Mouse (Mus musculus) limb, embryonic 15.5 days (tissue): Measurements from ENCODE around the gene Slc22a14. TPM values are rescaled to one million over a fixed set of nuclear protein-coding genes. Genes with fewer than 3 reads are reported as not detected.
"Not testable (repeated sequence)": the region's sequence is repeated elsewhere in the genome, so short reads cannot be mapped to it uniquely, and the experiment has no call there.

Source experiments
- ATAC-seq: fragments of 200-750 bp; cut with Nextera tagmentation; 2 replicates; pipeline ENCODE4 v1.8.0; 2017; ENCODE audit warnings: low read depth, moderate TSS enrichment; ENCODE audit not compliant: insufficient number of reproducible peaks, low FRiP score, low TSS enrichment
- H3K27ac ChIP-seq: fragments of 300-500 bp; sonication (generic); 2 replicates; pipeline ENCODE4 v1.5.1; 2015; ENCODE audit warnings: moderate library complexity, mild to moderate bottlenecking, inconsistent platforms
- H3K27me3 ChIP-seq: fragments of 300-500 bp; sonication (generic); 2 replicates; pipeline ENCODE4 v1.6.1; 2015; ENCODE audit warnings: inconsistent platforms
- H3K36me3 ChIP-seq: fragments of 300-500 bp; sonication (generic); 2 replicates; pipeline ENCODE4 v1.6.1; 2015; ENCODE audit warnings: inconsistent platforms
- H3K4me1 ChIP-seq: fragments of 300-500 bp; sonication (generic); 2 replicates; pipeline ENCODE4 v1.6.1; 2015; ENCODE audit warnings: inconsistent platforms
- H3K4me2 ChIP-seq: fragments of 300-500 bp; sonication (generic); 2 replicates; pipeline ENCODE4 v1.6.1; 2015; ENCODE audit warnings: mild to moderate bottlenecking, inconsistent platforms
- H3K4me3 ChIP-seq: fragments of 300-500 bp; sonication (generic); 2 replicates; pipeline ENCODE4 v1.5.1; 2015; ENCODE audit warnings: mild to moderate bottlenecking, inconsistent platforms
- H3K9ac ChIP-seq: fragments of 300-500 bp; sonication (generic); 2 replicates; pipeline ENCODE4 v1.6.1; 2015; ENCODE audit warnings: inconsistent platforms
- H3K9me3 ChIP-seq: fragments of 300-500 bp; sonication (generic); 2 replicates; pipeline ENCODE4 v1.6.1; 2016; ENCODE audit warnings: inconsistent platforms
- WGBS: fragments of 180-500 bp; shearing (Covaris S2); methylation state at CpG from one replicate; pipeline ENCODE4 v1.1.7; 2015; 5-methylcytosine and 5-hydroxymethylcytosine counted together
- polyA plus RNA-seq: library from polyadenylated mRNA; unstranded; fragments of >200 nt; fragmentation: Nextera tagmentation; extraction: Ambion mirVana; gene quantifications from 2 replicates; pipeline ENCODE4 v1.2.1, GENCODE M21; 2015

Gene Slc22a14
- polyA plus RNA-seq, 1 experiment from 2014 or later, result not detected

DNA sequence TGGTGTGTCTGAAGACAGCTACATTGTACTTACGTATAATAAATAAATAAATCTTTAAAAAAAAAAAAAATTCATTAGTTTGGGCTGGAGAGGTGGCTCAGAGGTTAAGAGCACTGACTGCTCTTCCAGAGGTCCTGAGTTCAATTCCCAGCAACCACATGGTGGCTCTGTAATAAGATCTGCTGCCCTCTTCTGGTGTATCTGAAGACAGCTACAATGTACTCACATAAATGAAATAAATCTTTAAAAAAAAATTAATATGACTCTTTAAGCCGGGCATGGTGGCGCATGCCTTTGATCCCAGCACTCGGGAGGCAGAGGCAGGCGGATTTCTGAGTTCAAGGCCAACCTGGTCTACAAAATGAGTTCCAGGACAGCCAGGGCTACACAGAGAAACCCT lies 90.5 kb downstream of the Slc22a14 start:
- H3K9ac ChIP-seq, H3K9me3 ChIP-seq, H3K27me3 ChIP-seq, H3K4me3 ChIP-seq, H3K4me2 ChIP-seq, H3K27ac ChIP-seq, H3K4me1 ChIP-seq, ATAC-seq, H3K36me3 ChIP-seq: not testable (repeated sequence)
- WGBS, result 92% methylated on average over 5 of the region's 5 CpGs

DNA sequence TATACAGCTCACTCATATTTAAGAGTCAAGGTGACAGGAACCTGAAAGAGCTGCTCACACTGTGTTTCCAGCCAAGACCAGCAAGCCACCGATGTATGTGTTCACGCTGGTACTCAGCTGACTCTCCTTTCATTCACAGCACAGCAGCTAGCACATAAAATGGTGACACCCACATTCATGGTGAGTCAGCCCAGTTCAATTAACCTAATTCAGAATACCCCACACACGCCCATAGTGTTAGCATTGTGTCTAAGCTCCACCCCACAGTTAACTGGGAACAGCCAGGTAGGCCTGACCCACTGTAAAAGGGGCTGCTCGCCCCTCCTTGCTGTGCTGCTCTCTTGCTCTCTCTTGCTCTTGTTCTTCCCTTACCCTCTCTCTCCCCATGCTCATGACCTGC lies 93.9 kb downstream of the Slc22a14 start:
- H3K4me3 ChIP-seq, result no peak overlapping the region
- no peaks in the 10 kb centered on the region for H3K9me3 ChIP-seq
- no peak for ATAC-seq
- H3K4me1 ChIP-seq, result peaks cover 3% of the 10 kb centered on the region; the same call in 1 of the 2 replicates
- whole genome bisulfite sequencing, result 84% methylated on average over 4 of the region's 4 CpGs
- peaks cover 27% of the 10 kb centered on the region for H3K36me3 ChIP-seq
- no peaks in the 10 kb centered on the region for H3K27me3 ChIP-seq
- H3K4me2 ChIP-seq, result no peak overlapping the region
- no peak overlapping the region for H3K9ac ChIP-seq
- H3K27ac ChIP-seq, result no peak overlapping the region

DNA sequence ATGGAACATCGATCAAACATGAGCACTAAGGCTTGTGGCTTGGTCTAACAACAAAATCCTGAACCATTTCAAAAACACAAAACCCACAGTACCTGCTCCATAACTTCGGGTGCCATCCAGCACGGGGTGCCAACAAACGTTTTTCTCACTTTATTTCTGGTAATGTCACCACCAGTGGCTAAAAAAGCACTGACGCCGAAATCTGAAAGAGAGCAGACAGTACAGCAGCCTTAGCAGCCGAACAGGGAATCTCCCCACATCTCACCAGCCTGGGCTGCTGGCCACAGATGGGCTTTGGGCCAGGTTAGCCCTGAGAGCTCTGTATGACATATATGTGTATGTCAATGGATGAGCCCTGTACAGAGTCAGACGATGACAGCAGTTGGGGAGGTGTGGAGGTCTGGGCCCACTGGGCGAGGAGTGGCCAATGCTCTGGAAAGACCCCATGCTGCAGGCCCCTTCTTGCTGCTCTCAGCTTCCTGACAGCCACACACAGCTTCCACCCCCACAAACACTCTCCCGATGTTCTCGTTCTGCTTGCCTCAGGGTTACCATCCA lies 96.7 kb downstream of the Slc22a14 start:
- Histone ChIP-seq H3K27ac (no peak overlapping the region), H3K27me3 (no peaks in the 10 kb centered on the region), H3K36me3 (peaks cover 36% of the 10 kb centered on the region), H3K9ac (no peak overlapping the region), H3K4me1 (no peaks in the 10 kb centered on the region), H3K4me3 (no peak overlapping the region), H3K9me3 (no peaks in the 10 kb centered on the region), H3K4me2 (no peak overlapping the region)
- 97% methylated on average over 11 of the region's 11 CpGs for whole genome bisulfite sequencing
- no peak for ATAC-seq

DNA sequence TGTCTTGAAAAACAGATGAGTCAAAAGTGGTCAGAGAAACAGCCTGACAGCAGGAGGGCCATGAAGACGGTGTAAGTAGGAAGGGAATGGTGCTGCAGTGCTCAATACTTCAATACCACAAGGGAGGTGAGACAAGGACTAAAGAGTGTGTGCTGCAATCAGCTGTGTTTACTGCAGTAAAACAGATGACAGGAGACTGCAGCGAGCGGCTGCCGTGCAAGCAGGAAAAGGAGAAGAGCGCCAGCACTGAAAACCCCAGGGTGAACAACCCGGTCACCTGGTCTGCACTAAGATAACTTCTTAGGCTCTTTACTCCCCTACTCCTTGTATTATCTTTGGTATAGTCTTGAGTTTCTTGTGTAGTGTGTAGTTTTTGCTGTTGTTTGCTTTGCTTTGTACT lies 97.2 kb downstream of the Slc22a14 start:
- no peaks in the 10 kb centered on the region for H3K4me1 ChIP-seq
- no peak overlapping the region for H3K27ac ChIP-seq
- H3K9me3 ChIP-seq, result no peaks in the 10 kb centered on the region
- H3K9ac ChIP-seq, result no peak overlapping the region
- no peaks in the 10 kb centered on the region for H3K27me3 ChIP-seq
- no peak overlapping the region for H3K4me3 ChIP-seq
- H3K4me2 ChIP-seq, result no peak overlapping the region
- 87% methylated on average over 6 of the region's 6 CpGs for WGBS
- ATAC-seq, result no peak
- H3K36me3 ChIP-seq, result peaks cover 36% of the 10 kb centered on the region

DNA sequence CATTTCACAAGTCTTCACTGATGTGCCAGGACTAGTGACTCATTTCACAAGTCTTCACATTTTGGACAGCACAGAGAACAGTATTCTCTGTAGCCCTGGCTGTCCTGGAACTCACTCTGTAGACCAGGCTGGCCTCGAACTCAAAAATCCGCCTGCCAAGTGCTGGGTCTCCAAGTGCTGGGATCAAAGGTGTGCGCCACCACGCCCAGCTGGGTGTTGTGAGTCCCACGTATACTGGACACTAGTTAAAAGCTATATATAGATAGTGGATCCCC lies 99.3 kb downstream of the Slc22a14 start:
- not testable (repeated sequence) for H3K27ac ChIP-seq, H3K4me1 ChIP-seq, H3K27me3 ChIP-seq, H3K4me3 ChIP-seq, H3K4me2 ChIP-seq, ATAC-seq, H3K9me3 ChIP-seq, H3K9ac ChIP-seq
- WGBS, result 88% methylated on average over 5 of the region's 5 CpGs
- H3K36me3 ChIP-seq, result peaks cover 42% of the 10 kb centered on the region

DNA sequence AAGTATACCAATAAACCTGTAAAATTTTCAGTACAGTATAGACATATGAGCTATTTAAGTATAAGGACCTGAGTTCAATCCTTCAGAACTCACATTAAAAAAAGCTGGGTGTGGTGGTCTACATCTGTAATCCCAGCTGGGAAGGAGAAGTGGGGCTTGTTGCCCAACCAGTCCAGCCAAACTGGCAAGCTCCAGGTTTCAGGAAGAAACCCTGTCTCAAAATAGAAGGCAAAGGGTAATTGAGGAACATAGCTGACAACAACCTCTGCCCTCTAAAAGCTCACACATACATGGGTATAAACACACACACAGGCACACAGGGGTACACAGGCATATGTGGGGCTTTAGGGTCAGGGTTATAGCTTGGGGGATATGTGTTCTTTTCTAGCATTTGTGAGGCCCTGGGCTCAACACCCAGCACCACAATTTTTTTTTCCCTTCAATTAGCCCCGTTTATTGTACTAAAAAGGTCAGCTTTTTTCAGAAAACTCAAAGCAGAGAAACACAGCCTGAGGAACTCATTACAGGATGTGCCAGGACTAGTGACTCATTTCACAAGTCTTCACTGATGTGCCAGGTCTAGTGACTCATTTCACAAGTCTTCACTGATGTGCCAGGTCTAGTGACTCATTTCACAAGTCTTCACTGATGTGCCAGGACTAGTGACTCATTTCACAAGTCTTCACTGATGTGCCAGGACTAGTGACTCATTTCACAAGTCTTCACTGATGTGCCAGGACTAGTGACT lies 99.8 kb downstream of the Slc22a14 start:
- not testable (repeated sequence) for ATAC-seq, H3K4me1 ChIP-seq, H3K4me3 ChIP-seq, H3K27me3 ChIP-seq, H3K4me2 ChIP-seq, H3K27ac ChIP-seq, H3K9me3 ChIP-seq, H3K9ac ChIP-seq
- WGBS, result 73% methylated on average over 1 of the region's 1 CpGs
- peaks cover 42% of the 10 kb centered on the region for H3K36me3 ChIP-seq

DNA sequence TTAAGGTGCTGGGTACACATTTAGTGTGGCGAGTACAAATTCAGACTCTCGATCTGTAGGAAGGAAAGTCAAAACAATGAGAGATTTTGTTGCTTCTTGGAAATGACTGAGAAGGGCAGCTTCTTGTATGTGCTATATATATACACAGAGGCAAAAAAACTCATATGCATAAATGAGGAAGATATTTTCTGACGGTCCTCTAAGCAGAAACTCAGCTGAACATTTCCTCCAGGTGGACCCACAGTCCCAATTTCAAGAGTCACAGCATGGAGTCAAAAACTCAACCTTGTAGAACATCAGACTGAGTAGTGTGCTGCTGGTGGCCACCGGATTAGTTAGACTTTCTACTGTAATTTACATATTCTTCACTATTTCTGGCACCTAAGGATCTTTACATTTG lies 102.3 kb downstream of the Slc22a14 start:
- Histone ChIP-seq H3K9ac (no peak overlapping the region), H3K4me2 (no peak overlapping the region), H3K27ac (no peak overlapping the region), H3K4me3 (no peak overlapping the region), H3K27me3 (no peaks in the 10 kb centered on the region), H3K36me3 (peaks cover 42% of the 10 kb centered on the region), H3K4me1 (no peaks in the 10 kb centered on the region), H3K9me3 (no peaks in the 10 kb centered on the region)
- WGBS, result 90% methylated on average over 4 of the region's 4 CpGs
- no peak for ATAC-seq

DNA sequence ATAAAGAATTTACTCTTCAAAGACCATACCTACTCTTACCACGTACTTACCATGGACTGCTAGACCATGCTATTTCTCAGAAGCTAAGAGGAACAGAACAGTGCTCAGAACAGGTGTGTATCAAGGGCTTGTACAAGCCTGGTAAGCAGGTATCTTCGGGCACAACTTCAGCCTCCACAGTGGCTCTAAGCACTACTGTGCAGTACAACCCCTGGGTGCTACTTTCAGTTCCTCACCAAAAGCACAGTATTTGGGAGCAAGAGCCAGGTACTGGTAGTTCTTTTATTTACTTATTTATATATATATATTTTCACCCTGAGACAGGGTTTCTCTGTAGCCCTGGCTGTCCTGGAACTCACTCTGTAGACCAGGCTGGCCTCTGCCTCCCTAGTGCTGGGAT lies 104.5 kb downstream of the Slc22a14 start:
- Histone ChIP-seq H3K27me3 (no peaks in the 10 kb centered on the region), H3K4me1 (no peaks in the 10 kb centered on the region), H3K36me3 (peaks cover 35% of the 10 kb centered on the region), H3K4me2 (no peak overlapping the region), H3K9ac (no peak overlapping the region), H3K4me3 (no peak overlapping the region), H3K27ac (no peak overlapping the region), H3K9me3 (no peaks in the 10 kb centered on the region)
- WGBS, result 79% methylated on average over 2 of the region's 2 CpGs
- ATAC-seq, result no peak

DNA sequence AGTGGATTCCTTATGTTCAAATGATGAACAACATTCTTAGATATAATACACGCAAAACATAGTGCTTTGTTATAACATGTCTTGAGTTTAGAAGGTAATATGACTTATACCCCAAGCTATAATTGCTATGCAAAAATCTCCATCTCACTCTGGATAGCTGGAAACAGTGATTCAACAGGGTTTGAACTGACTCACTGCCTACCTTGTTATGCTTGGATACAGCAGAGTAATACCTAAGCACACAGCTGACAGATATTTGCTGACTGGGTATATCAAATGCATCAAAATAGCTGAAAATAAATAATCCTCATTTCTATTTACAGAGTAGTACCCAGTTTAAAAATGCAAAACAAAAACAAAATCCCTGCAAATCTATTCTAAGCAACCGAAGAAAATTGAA lies 106.6 kb downstream of the Slc22a14 start:
- WGBS, result 96% methylated on average over 2 of the region's 2 CpGs
- Histone ChIP-seq H3K27me3 (no peaks in the 10 kb centered on the region), H3K27ac (no peak overlapping the region), H3K4me2 (no peak overlapping the region), H3K36me3 (peaks cover 41% of the 10 kb centered on the region), H3K9me3 (no peaks in the 10 kb centered on the region), H3K4me1 (no peaks in the 10 kb centered on the region), H3K9ac (no peak overlapping the region), H3K4me3 (no peak overlapping the region)
- ATAC-seq, result no peak

DNA sequence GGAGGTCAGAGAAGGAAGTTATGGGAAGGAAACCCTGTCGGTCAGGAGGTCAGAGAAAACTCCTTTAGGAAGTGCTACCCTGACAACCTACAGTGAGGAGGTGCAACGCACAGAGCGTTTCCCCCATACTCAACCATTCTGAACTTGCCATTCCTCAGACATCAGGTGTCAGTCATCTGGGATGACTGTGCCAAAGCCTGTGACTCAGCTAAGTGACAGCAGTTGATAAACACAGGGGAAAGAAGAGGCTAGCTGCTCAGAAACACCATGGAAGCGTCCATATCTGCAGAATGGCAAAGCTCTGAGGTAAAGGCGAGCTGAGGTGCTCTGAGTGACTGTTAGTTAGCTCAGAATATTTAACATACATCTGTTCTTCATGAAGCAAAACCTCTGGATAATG lies 107.2 kb downstream of the Slc22a14 start:
- no peaks in the 10 kb centered on the region for H3K27me3 ChIP-seq
- no peak for ATAC-seq
- H3K27ac ChIP-seq, result no peak overlapping the region
- H3K4me2 ChIP-seq, result no peak overlapping the region
- H3K36me3 ChIP-seq, result peaks cover 44% of the 10 kb centered on the region
- no peak overlapping the region for H3K4me3 ChIP-seq
- no peak overlapping the region for H3K9ac ChIP-seq
- no peaks in the 10 kb centered on the region for H3K9me3 ChIP-seq
- 81% methylated on average over 5 of the region's 5 CpGs for WGBS
- no peaks in the 10 kb centered on the region for H3K4me1 ChIP-seq

DNA sequence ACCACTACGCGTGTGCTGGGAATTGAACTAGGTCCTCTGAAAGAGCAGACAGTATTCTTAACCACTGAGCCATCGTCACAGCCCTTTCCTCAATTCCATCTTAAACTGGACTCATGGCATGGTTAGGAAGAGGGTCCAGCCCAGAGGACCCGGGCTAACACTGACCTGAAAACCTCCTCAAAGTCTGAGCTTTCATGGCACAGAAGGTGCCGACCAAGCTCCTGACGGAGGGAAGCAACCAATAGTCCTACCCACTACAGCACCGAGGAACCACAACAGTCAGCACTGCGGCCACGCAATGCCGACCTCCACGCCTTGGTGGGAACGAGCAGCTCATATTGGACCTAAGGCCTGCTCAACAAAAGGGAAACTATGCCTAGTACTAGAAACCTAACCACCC lies 109.2 kb downstream of the Slc22a14 start:
- 95% methylated on average over 12 of the region's 12 CpGs for WGBS
- peaks cover 49% of the 10 kb centered on the region for H3K36me3 ChIP-seq
- no peaks in the 10 kb centered on the region for H3K27me3 ChIP-seq

DNA sequence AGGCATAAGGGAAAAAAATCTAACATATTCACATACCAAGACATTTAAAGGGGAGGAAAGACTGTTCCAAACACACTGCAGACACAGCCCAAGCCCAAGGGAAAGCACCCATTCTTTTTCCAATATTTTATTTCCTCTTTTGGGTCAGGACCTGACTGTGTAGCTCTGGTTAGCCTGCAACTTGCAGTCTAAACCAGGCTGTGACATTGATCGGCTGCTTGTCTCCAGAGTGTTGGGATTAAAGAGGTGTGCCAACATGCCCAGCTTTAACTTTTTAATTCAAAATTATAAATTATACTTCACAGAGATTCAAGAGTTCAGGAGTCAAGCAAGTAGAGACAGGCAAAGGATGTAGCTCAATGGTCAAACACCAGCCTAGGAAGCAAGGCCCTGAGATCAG lies 110.3 kb downstream of the Slc22a14 start:
- H3K36me3 ChIP-seq, result peaks cover 58% of the 10 kb centered on the region
- H3K4me2 ChIP-seq, result no peak overlapping the region
- no peak overlapping the region for H3K4me3 ChIP-seq
- H3K9me3 ChIP-seq, result no peaks in the 10 kb centered on the region
- no peak overlapping the region for H3K27ac ChIP-seq
- 97% methylated on average over 1 of the region's 1 CpGs for WGBS
- H3K9ac ChIP-seq, result no peak overlapping the region
- no peaks in the 10 kb centered on the region for H3K4me1 ChIP-seq
- H3K27me3 ChIP-seq, result no peaks in the 10 kb centered on the region
- ATAC-seq, result no peak

More for the DNA sequence above, 109.2 kb downstream of the Slc22a14 start:
- no peaks in the 10 kb centered on the region for H3K9me3 ChIP-seq
- H3K4me3 ChIP-seq, result no peak overlapping the region
- no peak overlapping the region for H3K9ac ChIP-seq
- no peaks in the 10 kb centered on the region for H3K4me1 ChIP-seq
- H3K27ac ChIP-seq, result no peak overlapping the region
- H3K4me2 ChIP-seq, result no peak overlapping the region
- ATAC-seq, result no peak

DNA sequence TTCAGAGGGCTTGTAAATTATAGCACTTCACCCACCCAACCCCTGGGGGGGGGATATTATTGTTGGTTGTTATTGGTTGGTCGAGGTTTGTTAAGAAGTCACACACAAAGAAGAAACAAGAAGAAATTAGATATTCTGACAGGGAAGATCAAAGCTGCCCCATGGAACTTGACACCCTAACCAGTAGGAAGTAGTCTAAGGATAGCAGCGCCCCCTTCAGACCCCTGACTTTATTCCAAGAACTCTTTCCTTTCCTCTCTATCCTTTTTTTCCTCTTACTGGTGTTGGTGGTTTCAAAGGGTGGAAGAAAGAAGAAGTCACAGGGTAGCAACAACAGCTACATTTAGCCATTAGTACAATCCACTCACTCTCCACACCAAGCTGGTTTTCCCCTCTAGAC lies 111.2 kb downstream of the Slc22a14 start:
- peaks cover 55% of the 10 kb centered on the region for H3K36me3 ChIP-seq
- 68% methylated on average over 2 of the region's 2 CpGs for WGBS

More for the DNA sequence above, 111.2 kb downstream of the Slc22a14 start:
- H3K9me3 ChIP-seq, result no peaks in the 10 kb centered on the region
- H3K4me3 ChIP-seq, result no peak overlapping the region
- H3K27me3 ChIP-seq, result no peaks in the 10 kb centered on the region
- H3K9ac ChIP-seq, result no peak overlapping the region
- ATAC-seq, result no peak
- no peak overlapping the region for H3K27ac ChIP-seq
- H3K4me1 ChIP-seq, result no peaks in the 10 kb centered on the region
- no peak overlapping the region for H3K4me2 ChIP-seq
